Mouse (Mus musculus) spleen, adult 2 months (tissue): ENCODE measurements at regions not wholly inside any gene's neighbourhood (a gene's known extent, or its start where the extent isn't known, plus 50 kb on each side); places are given as distances from the start of the nearest gene placed in this dataset.

Experiments
- DNase-seq, 2 experiments: peaks; one replicate each; pipeline versions ENCODE4 v3.0.0 to v3.0.0-alpha.2; 2012 to 2021; ENCODE audit warnings: low spot score in 2 of 2, low read depth in 1 of 2
- H3K27ac ChIP-seq: fragments of 200-500 bp; 2 replicates; pipeline ENCODE4 v1.5.1; 2012; ENCODE audit warnings: low read length, inconsistent platforms; ENCODE audit not compliant: insufficient read depth
- H3K27me3 ChIP-seq: fragments of 200-500 bp; 2 replicates; pipeline ENCODE4 v1.6.1; 2012; ENCODE audit warnings: mild to moderate bottlenecking, moderate library complexity, low read length, inconsistent platforms; ENCODE audit not compliant: control insufficient read depth, insufficient read depth
- H3K36me3 ChIP-seq: fragments of 200-500 bp; 2 replicates; pipeline ENCODE4 v1.6.1; 2012; ENCODE audit warnings: mild to moderate bottlenecking, low read length, inconsistent platforms; ENCODE audit not compliant: control insufficient read depth, insufficient read depth
- H3K4me1 ChIP-seq: fragments of 200-500 bp; 2 replicates; pipeline ENCODE4 v1.6.1; 2011; ENCODE audit warnings: inconsistent platforms; ENCODE audit not compliant: control insufficient read depth, insufficient read depth, insufficient read length
- H3K4me3 ChIP-seq: fragments of 200-500 bp; 2 replicates; pipeline ENCODE4 v1.5.1; 2011; ENCODE audit warnings: mild to moderate bottlenecking, inconsistent platforms; ENCODE audit not compliant: insufficient read depth, insufficient read length; ENCODE audit errors: extremely low read depth
- CTCF ChIP-seq: fragments of 200-500 bp; IDR thresholded peaks from 2 replicates; pipeline ENCODE4 v1.5.1; 2011; ENCODE audit warnings: mild to moderate bottlenecking, inconsistent platforms; ENCODE audit not compliant: insufficient read depth, insufficient read length, insufficient replicate concordance; ENCODE audit errors: extremely low read depth
- POLR2A ChIP-seq: fragments of 200-500 bp; IDR thresholded peaks from 2 replicates; pipeline ENCODE4 v1.6.1; 2011; ENCODE audit warnings: low read depth, low read length, inconsistent platforms
- WGBS: fragments of 180-500 bp; shearing (Covaris S2); methylation state at CpG from one replicate; pipeline ENCODE4 v1.1.7; 2018; 5-methylcytosine and 5-hydroxymethylcytosine counted together

- Histone ChIP-seq H3K36me3 (no peaks in the 10 kb centered on the region), H3K27me3 (no peaks in the 10 kb centered on the region), H3K4me1 (no peaks in the 10 kb centered on the region), H3K27ac (no peak overlapping the region), H3K4me3 (no peak overlapping the region)
- TF ChIP-seq POLR2A, result no peak
- no peak for TF ChIP-seq CTCF
- no peak for DNase-seq
- 92% methylated on average over 15 of the region's 15 CpGs for WGBS
Measured at GRCm38 (mm10) chr8:26815020-26815584, 162.0 kb upstream of the Zfp703 start.

DNA sequence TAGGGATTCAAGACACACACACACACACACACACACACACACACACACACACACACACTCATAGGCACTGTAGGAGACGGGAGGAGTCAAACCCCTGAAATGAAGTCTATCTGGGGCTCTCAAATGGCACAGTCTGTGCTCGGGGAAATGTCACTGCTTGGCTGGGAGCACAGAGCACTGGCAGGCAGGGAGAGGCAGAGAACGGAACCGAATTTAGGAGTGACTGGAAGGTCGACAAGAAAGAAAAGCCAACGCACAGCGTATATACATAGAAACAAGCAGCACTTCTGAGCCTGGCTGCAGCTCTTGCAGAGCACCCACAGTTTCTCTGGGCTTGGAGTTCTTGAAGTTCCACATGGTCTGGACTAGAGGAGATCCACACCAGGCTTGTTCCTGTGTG lies 160.1 kb upstream of the Zfp703 start:
- no peaks in the 10 kb centered on the region for H3K4me1 ChIP-seq
- TF ChIP-seq CTCF (no peak), POLR2A (no peak)
- H3K27me3 ChIP-seq, result no peaks in the 10 kb centered on the region
- H3K36me3 ChIP-seq, result no peaks in the 10 kb centered on the region
- H3K27ac ChIP-seq, result no peak overlapping the region
- H3K4me3 ChIP-seq, result no peak overlapping the region
- 87% methylated on average over 7 of the region's 7 CpGs for WGBS
- DNase-seq, result no peak

DNA sequence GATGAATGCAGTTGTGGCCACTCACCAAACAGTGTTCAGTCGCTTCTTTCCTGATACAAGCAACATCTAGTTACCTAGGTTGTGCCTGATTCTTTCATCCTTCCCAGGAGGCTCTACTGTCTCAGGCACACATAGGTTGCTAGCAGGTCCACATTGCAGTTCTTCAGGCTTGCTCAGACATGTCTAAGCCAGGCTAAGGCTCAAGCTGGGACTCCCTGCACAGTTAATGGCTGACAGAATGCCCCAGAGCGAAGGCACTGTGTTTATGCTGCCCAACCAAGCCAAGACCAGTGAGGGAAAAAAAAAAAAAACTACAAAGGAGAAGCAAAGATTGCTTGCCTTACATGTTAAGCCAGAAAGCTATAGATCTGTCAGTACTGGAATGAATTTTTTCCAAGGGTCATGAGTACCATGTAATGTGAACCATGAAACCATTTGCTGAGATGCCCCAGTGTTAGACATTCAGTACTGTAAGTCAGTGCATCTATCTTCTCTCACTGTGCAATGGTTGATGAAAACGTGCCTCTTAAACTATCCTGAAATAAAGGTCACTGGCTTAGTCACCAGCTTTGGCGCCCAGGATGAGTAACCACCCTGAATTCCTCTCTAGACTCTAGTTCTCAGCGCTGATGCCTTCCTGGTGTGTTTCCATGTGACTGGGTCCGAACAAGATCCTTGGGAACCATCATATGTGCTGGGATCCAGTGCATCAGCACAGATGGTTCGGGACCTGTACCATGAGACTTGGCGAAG lies 152.8 kb upstream of the Zfp703 start:
- TF ChIP-seq POLR2A (no peak), CTCF (no peak)
- Histone ChIP-seq H3K27ac (no peak overlapping the region), H3K4me3 (no peak overlapping the region), H3K36me3 (no peaks in the 10 kb centered on the region), H3K4me1 (no peaks in the 10 kb centered on the region), H3K27me3 (no peaks in the 10 kb centered on the region)
- no peak for DNase-seq
- 87% methylated on average over 8 of the region's 8 CpGs for WGBS

DNA sequence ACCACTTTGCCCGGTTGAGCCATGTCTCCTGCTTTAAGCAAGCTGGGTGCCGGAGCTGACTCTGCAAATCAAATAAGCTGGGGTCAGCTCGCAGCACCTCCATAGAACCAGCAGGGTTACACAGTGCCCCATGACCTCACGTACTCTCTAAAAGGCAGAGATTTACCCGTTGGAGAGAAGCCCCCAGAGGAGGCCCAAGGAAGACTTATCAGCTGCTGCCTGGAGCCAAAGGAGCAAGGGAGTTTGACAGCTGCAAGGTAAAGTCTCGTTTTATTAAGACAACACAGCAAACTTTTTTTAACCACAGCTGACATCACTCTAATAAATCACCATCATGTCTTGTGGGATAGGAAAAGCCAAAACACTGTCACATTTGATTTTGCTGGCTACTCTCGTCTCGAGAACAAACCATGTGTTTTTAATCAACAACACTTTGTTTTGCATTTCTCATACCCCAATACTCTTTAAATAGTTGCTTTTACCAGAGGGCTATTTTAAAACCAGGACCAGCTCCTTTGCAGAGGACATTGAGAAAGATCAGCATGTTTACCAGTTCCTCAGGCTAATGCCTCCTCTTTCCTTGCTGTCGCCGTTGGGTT lies 148.7 kb upstream of the Zfp703 start:
- H3K36me3 ChIP-seq, result no peaks in the 10 kb centered on the region
- 47% methylated on average over 10 of the region's 10 CpGs for WGBS
- no peak overlapping the region for H3K27ac ChIP-seq
- DNase-seq, result no peak
- TF ChIP-seq CTCF (no peak), POLR2A (no peak)
- no peak overlapping the region for H3K4me3 ChIP-seq
- H3K4me1 ChIP-seq, result no peaks in the 10 kb centered on the region
- no peaks in the 10 kb centered on the region for H3K27me3 ChIP-seq

- no peak for DNase-seq
- Histone ChIP-seq H3K27me3 (no peaks in the 10 kb centered on the region), H3K27ac (no peak overlapping the region), H3K4me1 (no peaks in the 10 kb centered on the region), H3K36me3 (no peaks in the 10 kb centered on the region), H3K4me3 (no peak overlapping the region)
- WGBS, result 54% methylated on average over 4 of the region's 4 CpGs
- TF ChIP-seq CTCF (no peak), POLR2A (no peak)
Measured at GRCm38 (mm10) chr8:26829313-26829712, 147.8 kb upstream of the Zfp703 start.

GRCm38 (mm10) chr8:26831148-26831547 lies 146.0 kb upstream of the Zfp703 start:
- Histone ChIP-seq H3K27ac (no peak overlapping the region), H3K36me3 (no peaks in the 10 kb centered on the region), H3K4me1 (no peaks in the 10 kb centered on the region; the same call in 1 of the 2 replicates), H3K27me3 (no peaks in the 10 kb centered on the region), H3K4me3 (no peak overlapping the region)
- TF ChIP-seq CTCF, result no peak
- DNase-seq, result no peak
- WGBS, result 54% methylated on average over 5 of the region's 5 CpGs

DNA sequence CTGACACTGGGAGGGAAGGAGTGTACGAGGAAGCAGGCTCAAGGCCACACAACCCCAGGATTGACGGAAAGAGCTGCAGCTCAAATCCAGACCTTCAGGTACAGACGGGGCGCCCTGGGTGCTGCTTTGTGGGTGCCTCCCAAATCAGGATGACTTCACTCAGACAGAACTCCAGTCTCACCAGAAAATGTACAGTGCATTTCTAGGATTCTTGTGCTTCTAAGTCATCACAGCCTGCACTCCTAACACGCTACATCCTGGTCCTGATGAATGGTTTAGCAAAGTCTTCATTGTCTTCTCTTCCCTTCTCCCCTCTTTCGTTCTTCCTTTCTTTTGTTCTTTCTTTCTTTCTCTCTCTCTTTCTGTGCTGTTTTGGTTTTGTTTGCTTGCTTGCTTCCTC lies 145.3 kb upstream of the Zfp703 start:
- WGBS, result 84% methylated on average over 6 of the region's 6 CpGs
- Histone ChIP-seq H3K27ac (no peak overlapping the region), H3K27me3 (no peaks in the 10 kb centered on the region), H3K36me3 (no peaks in the 10 kb centered on the region), H3K4me3 (no peak overlapping the region), H3K4me1 (no peaks in the 10 kb centered on the region; the same call in 1 of the 2 replicates)
- TF ChIP-seq CTCF, result no peak
- no peak for TF ChIP-seq POLR2A
- DNase-seq, result no peak
